Mouse (Mus musculus): ENCODE measurements around the gene Tmem127. TPM values are rescaled to one million over a fixed set of nuclear protein-coding genes. Genes with fewer than 3 reads are reported as not detected.

Gene Tmem127
- polyA plus RNA-seq (2012; rRNA removed; ENCODE audit: low replicate concordance) = 62.2 and 131 TPM in 2 replicates

GRCm38 (mm10) chr2:127247592-127248333, at the start of gene Tmem127, which contains the start of gene Ciao1:
Gene Tmem127, plus strand, starts transcription at chr2:127247908.
Gene Ciao1, minus strand, starts transcription at chr2:127247816.

GRCm38 (mm10) chr2:127207547-127208451, 39.9 kb upstream of the Tmem127 start, which contains the start of the genes 1810024B03Rik and Snrnp200:
Gene 1810024B03Rik, minus strand, starts transcription at chr2:127208280.
Gene Snrnp200, plus strand, starts transcription at chr2:127208386.

GRCm38 (mm10) chr2:127269491-127270299, 22.0 kb downstream of the Tmem127 start, which contains the start of gene Stard7:
Gene Stard7, plus strand, starts transcription at chr2:127270218.

Other genes with a start within 250 kb of the Tmem127 start
- gene Ap4e1, start 239.2 kb upstream of the Tmem127 start, polyA plus RNA-seq (2012; rRNA removed; ENCODE audit: low replicate concordance) = 0.19 and 0.57 TPM in 2 replicates
- 3.2 TPM in 2 replicates for gene Blvra, start 177.2 kb upstream of the Tmem127 start, polyA plus RNA-seq (2012; rRNA removed; ENCODE audit: low replicate concordance)
- gene Ncaph, start 114.0 kb upstream of the Tmem127 start, polyA plus RNA-seq (2012; rRNA removed; ENCODE audit: low replicate concordance) = 1.3 and 1.4 TPM in 2 replicates
- gene Itpripl1, start 104.5 kb upstream of the Tmem127 start, polyA plus RNA-seq (2012; rRNA removed; ENCODE audit: low replicate concordance) = 3.5 and 6.5 TPM in 2 replicates
- gene 1810024B03Rik, start 39.6 kb upstream of the Tmem127 start, polyA plus RNA-seq (2012; rRNA removed; ENCODE audit: low replicate concordance) = 0.52 and 0.67 TPM in 2 replicates
- 10.3 and 13.4 TPM in 2 replicates for gene Snrnp200, start 39.5 kb upstream of the Tmem127 start, polyA plus RNA-seq (2012; rRNA removed; ENCODE audit: low replicate concordance)
- 29.3 and 44.4 TPM in 2 replicates for gene Ciao1, start 92 bp upstream of the Tmem127 start, polyA plus RNA-seq (2012; rRNA removed; ENCODE audit: low replicate concordance)
- 49.7 and 74.2 TPM in 2 replicates for gene Stard7, start 22.3 kb downstream of the Tmem127 start, polyA plus RNA-seq (2012; rRNA removed; ENCODE audit: low replicate concordance)
- 1.4 and 9.4 TPM in 2 replicates for gene Dusp2, start 88.3 kb downstream of the Tmem127 start, polyA plus RNA-seq (2012; rRNA removed; ENCODE audit: low replicate concordance)
- not detected in 2 replicates for gene Astl, start 90.7 kb downstream of the Tmem127 start, polyA plus RNA-seq (2012; rRNA removed; ENCODE audit: low replicate concordance)
- gene Adra2b, start 115.3 kb downstream of the Tmem127 start, polyA plus RNA-seq (2012; rRNA removed; ENCODE audit: low replicate concordance) = 0.63 and 0.79 TPM in 2 replicates
- gene Gpat2, start 177.3 kb downstream of the Tmem127 start, polyA plus RNA-seq (2012; rRNA removed; ENCODE audit: low replicate concordance) = 0.05 TPM in 1 of 2 replicates, not detected in the other
- gene Fahd2a, start 196.7 kb downstream of the Tmem127 start, polyA plus RNA-seq (2012; rRNA removed; ENCODE audit: low replicate concordance) = 6.3 TPM in 2 replicates

All from duodenum, adult 2 months (tissue).